Mouse (Mus musculus): ENCODE measurements around the gene Irf2bp2.

Gene Irf2bp2

DNA sequence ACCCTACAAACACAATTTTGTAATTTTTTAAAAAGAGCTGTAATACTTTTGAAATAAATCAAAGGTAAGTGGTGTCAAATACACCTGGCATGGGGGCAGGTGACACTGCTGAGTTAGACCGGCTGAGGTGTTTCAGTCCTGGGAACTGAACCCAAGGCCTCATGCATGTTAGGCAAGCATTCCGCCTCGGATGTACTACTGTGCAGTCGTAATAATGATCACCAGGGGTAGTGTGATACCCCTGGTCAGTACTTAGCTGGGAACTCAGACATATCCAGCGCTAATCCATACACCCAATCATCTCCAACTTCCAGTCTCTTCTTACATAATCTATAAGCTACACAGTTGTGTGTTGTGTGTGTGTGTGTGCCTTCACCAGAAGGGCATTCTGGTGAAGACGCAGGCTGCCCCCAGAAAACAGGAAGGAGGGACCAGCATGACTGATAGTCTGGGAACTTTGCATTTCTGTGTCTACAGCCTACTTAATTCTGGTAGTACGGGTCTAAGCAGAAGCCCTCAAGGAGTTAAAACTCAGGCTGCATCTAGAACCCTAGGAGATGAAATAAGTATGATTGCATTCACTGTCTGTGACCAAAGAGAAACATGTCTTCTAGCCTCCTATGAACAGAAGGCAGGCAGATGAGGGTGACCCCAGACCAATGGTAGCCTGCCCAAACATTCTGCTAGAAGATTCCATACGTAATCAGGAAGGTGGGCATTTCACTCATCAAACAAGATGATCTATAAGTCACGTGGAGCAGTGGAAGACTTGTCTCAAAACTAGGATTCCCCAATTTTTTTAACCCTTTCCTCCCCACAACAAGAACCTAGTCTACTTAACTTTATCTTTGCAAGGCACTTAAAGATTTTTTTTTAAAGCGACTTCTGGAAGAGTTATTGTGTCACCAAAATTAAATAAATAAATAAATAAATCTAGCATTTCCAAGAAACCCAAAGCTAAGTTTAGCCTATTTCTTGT is 6.9 kb downstream of the Irf2bp2 start:
- no peak for DNase-seq (ENCODE audit: low spot score)

DNA sequence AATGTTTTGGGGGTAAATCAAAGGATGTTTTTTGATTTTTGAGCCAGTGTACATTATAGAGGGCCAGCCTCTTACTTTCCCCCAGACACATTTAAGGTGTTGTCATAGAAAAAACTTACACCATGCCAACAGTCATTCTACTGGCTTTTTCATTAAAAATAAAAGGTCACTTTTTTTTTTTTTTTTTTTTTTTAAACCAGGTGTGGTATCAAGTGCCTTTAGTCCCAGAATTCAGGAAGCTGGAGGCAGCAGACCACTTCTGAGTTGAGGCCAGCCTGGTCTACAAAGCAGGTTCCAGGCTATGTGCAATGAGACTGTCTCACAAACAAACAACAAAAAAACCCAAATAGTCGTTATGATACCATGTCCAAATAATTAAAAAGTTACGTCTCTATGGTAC is 7.7 kb downstream of the Irf2bp2 start:
- DNase-seq (ENCODE audit: low spot score) = no peak

DNA sequence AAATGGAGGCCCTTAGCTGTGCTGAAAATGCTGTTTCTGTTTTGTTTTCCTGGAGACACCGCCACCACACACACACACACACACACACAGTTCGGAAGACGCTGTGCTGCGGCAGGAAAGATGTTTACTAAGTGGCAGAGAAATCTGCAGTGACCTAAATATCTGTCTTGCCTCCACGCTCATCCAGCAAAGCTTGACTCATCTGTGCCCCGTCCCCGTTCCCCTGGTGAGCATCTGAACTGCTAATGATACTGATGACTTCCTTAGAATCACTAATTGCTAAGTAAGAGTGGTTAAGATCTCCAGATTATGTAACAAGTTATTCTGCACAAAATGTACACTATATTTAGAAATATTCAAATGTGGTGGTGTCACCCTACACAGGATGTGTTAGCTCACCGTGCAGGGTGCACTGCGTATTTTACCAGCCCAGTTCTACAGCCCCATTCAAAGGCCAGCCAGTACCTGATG is 8.2 kb downstream of the Irf2bp2 start:
- no peak for DNase-seq (ENCODE audit: low spot score)

DNA sequence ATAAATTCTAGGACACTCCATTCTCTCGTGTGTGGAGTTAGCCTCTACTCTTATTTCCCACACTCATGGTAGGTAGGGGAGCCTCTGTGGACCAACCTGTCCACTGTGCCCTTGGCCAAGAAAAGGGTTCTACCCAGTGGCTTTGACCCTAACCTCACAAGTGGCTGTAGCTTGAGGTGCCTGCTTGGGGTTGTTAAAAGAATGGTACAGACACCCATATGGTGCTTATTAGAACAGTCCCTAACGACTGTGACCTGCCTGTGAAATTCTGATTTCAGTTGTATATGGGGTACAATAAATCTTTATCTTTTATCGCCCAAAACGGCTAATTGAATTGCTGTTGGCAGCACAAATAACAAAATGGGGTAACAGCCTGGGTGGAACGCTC is 8.9 kb downstream of the Irf2bp2 start:
- DNase-seq (ENCODE audit: low spot score) = no peak

DNA sequence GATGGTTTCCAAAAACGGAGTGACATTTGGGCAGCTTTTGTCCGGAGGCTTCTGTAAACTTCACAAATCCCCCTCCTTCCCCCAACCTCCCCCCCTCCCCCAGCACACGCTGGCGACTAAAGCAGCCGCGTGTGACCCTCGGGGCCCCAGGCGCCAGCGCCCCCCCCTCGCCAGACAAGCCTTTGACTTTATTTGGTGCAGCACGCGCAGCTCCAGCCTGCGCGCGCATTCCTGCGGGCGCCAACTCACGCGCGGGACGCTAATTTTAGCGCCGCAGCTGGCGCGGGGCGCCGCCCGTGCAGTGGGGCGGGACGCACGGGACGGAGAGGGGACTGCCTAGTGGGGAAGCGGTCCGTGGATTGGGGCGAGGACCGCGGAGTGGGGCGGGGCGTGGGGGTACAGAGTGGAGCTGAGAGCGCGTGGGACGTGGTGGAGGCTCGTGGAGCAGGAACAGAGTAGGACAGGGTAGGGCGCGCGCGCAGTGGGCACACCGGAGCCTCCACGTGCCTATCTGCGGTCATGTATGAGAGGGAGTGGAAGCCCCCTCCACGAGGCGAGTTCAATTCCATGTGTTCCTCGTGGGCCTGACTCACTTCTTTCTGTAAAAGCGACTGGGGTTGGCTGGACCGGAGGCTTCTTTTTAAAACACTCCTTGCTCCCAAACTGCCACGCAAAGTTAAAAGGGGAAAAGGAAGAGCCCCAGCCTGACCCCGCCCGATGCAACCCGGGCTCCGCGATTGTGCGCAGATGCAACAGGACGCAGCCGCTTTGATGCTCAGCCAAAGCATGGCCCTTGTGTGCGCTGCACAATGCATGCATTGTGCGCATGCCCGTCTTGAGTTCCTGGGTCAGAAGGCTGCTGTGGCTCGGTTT is 9.6 kb downstream of the Irf2bp2 start:
- peak; percentile 55 for DNase-seq (ENCODE audit: low spot score)

DNA sequence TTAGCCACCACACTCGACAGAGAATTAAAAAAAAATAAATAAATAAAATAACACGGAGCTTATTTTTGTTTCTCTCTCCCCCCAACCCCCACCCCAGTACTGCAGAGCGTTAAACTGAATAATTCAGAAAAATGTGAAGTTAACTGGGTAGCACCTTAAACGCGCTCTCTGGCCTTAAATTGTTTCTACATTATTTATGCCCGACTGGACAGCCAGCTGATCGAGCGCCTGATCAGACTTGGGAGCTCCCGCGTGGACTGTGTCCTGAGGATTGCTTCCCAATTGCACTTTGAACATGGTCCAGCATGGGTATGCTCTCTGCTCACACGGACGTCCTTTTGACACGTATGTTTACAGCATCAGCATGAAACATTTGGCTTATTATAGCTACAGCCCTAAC is 10.3 kb downstream of the Irf2bp2 start:
- DNase-seq (ENCODE audit: low spot score) = no peak

DNA sequence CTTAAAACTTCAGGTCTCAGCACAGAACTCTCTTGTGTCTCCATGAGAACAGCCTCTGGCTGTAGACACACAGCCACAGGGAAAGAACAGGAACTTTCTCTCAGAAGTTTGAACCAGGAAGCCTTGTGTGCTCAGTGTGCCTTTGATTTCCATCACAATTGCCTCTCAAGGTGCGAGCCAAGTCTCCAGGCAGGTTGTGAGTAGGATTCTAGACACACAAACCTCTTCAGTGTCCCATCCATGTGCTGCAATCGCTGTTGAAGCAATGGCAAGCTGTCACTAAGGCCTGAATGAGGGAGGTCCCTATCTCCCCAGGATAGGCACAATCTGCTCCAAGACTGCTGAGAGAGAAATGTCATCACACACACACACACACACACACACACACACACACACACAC is 10.8 kb downstream of the Irf2bp2 start:
- DNase-seq (ENCODE audit: low spot score) = no peak

DNA sequence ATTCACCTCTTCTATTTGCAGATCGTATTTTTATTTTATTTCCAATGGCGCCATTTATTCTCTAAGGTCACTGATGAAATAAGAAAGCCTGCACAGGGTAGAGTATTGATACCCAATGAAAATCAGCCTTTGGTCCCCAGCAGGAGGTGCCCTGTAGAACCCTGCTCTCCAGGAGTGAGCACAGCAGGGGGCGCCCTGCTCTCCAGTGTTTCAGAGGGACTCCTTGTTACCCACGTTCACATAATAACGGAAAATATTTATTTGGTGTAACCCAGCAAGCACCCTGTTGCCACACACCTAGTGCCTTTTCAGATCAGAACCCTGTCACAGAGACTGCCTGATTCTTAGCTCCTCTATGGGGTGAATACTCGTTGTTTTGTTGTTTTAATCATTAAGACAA is 11.3 kb downstream of the Irf2bp2 start:
- peak; percentile 61 for DNase-seq (ENCODE audit: low spot score)

DNA sequence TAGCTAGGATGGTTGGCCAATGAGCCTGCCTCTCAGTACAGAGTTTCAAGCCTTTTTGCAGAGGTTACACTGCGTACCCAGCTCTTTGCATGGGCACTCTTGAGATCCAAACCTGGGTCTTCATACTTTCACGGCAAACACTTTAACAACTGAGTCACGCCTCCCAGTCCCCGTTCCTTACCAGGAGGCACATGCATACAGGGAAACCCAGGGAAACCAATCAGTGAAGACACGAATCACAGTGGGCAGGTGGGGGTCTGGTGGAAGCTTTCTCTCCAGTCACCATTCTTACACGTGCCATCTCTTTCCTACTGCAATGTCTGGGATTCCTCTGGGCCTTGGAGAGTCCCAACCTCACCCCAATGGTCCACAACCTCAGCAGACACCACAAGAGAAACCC is 12.1 kb downstream of the Irf2bp2 start:
- DNase-seq (ENCODE audit: low spot score) = no peak

DNA sequence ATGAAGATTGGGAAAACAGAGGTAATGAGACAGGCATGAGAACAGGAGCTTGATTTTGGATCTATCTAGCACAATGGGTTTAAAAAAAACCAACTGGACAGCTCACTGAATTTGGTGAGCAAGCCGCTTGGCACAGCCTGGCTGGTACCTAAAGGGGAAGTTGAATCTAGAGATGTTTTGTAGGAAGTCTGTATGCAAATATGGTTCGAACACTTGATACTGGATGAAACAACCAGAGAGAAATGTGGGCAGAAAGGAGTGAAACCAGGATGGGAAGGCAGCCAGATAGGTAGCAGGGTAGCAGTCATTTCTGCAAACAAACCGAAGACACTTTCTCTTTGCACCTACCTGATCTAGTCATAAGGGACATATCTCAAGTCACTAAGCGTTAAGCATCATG is 13.0 kb downstream of the Irf2bp2 start:
- DNase-seq (ENCODE audit: low spot score) = no peak

DNA sequence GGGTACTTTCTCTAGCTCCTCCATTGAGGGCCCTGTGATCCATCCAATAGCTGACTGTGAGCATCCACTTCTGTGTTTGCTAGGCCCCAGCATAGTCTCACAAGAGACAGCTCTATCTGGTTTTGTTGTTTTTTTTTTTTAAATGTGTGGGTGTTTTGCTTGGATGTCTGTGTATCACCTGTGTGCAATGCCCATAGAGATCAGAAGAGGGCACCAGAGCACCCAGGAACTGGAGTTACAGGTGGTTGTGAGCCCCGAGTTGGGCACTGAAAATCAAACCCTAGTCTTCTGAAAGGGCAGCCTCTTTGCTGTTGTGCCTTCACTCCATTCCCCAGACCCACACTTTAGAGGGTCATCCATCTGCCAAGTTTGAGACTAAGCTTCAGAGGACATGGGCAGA is 13.7 kb downstream of the Irf2bp2 start:
- DNase-seq (ENCODE audit: low spot score) = no peak

DNA sequence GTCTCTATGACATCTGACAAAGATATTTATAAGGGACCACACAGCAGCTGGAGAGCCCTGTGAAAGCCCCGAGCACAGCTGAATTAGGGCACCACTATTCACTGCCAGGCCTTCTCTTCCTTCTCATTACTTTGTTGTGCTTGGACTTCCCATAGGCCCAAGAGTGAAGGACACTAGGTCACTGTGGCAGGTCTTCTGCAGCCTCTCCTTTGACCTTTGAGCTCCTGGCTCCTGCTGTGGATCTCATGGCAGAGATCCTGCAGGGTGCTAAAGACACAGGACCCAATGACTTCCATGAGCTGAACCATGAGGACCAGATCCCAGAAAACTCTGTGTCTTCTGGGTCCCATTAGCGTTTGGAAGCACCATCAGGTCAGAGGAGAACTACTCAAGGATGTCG is 15.1 kb downstream of the Irf2bp2 start:
- no peak for DNase-seq (ENCODE audit: low spot score)

DNA sequence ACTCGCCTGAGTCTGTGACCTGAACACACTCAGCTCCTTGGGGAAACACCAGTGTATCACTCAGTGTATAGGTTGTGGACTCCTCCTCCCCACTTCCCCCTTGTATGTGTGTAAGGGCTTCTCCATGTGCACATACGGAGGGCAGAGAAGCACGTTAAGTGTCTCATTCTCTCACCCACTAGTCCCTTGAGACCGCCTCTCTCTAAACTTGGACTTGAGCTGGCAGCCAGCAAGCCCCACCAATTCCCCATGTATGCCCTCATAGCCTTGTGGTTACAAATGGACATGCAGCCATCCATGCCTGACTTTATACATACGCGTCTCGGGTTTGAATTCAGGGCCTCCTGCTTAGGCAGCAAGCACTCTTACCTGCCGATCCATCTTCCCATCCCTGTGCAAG is 16.9 kb downstream of the Irf2bp2 start:
- DNase-seq (ENCODE audit: low spot score) = no peak

DNA sequence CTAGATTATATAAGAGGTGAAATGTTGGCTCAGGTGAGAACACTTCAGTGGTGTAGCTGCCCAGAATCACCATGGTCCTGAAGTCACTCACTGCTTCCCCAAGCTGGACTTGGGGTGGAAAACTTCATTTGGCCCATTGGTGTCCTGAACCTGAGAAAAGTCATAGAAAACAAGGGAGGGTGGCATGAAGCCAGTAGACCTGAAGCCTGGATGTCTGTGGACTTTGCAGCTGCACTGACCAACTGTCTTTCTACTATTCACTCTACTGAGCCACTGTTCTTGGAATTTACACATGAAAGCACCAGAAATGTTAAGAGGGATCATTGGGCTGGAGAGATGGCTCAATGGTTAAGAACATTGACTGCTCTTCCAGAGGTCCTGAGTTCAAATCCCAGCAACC is 17.7 kb downstream of the Irf2bp2 start:
- DNase-seq (ENCODE audit: low spot score) = no peak

DNA sequence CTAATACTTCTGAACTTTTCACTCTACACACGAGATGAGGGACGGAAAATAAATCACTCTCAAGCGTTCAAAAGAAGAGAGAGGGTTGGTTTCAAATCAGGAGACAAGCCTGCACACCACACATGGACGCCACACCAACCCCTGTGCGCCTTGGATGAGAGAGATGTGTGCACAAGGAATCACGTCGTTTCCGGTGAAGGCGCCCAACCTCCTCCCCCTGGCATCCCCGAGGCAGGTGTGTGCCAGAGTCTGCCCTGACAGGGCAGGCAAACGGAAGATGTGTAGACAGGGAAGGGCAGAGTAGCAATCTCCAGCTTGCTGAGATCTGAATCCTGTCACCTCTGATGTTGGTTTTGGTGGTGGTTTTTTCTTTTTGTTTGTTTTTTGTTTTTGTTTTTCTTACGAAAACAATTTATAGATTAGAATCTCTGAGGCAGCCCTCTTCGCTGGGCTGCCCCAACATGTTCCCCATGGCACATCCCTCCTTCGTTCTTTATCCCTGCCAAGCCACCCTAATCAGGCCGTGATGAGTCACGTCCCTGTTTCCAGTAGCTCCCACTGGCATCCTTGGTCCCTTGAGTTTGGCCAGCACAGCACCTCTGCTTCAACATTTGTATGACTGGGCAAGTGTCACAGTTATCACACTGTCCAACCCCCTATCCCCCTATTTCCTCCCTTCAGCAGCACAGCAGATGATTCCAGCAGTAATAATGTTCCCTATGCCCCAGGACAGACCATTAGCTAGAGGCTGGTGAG is 18.7 kb downstream of the Irf2bp2 start:
- DNase-seq (ENCODE audit: low spot score) = no peak

DNA sequence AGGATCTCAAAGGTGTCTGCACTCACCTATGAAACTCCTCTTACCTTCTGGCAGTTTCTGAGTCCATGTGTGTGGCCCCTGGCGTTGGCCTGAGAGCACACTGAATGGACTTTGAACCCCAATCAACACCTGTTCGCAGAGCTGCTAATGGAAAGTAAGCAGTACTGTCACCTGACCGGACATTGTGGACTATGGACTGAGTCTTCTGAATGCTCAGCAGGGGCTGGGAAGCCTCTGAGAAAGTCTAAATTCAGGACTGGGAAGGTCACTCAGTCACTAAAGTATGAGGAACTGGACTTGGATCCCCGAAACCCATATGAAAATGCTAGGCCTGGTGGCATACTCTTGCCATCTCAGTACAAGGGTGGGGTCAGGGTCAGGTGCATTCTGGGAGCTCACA is 19.9 kb downstream of the Irf2bp2 start:
- DNase-seq (ENCODE audit: low spot score) = no peak

DNA sequence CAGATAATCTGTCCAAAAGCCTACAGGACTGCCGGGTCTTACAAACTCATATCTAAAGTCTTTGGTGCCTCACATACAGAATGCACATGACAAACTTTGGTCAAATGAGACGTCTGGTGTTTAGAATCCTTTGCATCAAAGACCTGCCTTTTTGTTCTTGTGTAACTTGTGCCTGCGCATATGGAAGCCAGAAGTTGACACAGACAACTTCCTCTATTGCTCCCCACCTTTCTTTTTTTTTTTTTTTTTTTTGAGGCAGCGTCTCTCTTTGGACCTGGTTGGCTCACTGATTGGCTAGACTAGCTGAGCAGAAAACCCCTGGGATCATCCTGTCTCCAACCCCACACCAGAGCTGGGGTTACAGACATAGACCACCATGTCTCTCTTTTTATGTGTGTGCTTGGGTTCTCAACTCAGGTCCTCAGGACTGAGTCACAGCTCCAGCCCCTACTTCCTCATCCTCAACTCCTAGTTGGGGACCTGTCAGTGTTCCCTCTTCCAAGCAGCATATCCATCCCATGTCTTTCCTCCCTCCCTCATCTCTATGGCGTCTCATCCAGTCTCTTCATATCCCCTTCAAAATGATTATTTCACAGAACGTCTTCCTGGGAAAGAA is 20.6 kb downstream of the Irf2bp2 start:
- DNase-seq (ENCODE audit: low spot score) = no peak

DNA sequence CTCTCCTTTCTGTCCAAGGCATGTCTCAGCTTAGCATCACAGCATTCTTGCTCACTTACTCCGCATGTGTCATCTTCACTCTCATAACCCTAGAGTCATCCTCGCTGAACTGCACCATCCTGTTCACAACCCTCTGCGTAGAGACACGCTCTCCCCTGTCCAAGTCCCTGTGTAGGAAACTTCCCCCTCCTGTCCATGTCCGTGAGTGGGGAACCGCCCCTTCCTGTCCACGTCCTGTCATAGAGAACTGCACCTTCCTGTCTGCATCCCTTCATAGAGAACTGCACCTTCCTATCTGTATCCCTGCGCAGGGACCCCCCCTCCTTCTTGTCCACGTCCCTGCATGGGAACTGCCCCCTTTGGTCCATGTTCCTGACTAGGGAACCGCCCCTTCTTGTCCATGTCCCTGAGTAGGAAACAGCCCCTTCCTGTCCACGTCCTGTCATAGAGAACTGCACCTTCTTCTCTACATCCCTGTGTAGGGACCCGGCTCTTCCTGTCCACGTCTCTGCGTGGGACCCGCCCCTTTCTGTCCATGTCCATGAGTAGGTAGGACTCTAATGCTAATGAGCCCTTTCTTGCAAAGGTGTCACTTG is 22.6 kb downstream of the Irf2bp2 start:
- no peak for DNase-seq (ENCODE audit: low spot score)

DNA sequence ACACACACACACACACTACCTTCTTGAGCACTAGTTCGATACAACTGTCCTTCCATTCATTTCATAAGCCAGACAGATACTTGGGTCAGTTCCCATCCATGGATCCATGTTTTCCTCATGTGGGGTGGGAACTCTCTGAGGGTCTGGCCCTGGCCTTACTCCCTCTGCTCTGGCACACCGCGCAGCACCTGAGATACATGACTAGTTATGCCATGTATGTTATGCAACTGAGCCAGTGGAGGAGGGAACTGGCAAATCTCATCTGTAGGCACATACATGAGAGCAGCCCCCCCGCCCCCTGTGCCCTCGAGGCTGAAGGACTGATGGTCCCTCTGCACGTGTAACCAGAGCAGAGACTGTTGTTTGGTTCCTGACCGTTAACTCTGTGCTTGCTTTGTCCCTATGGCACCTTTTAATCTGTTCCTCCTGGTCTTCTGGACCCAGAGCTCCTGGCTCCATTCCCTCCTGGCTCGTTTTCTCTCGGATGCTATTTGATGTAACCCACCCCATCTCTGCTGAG is 23.2 kb downstream of the Irf2bp2 start:
- no peak for DNase-seq (ENCODE audit: low spot score)

DNA sequence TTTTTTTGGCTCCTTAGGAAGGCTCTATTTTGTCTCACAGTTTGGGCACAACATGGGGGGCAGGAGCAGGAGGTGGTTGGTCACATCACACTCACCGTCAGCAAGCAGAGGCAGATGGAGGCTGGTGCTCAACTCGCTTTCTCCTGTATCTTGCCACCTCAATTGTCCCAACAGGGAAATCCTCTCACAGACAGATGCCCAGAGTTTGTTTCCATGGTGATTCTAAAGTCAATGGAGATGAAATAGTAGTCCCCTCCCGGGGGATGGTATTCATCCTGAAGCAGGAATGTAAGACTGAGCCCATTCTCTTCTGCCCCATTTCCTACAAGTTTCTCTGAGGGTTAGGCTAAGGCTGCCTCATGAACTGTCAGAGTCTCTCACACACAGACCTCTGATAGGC is 23.7 kb downstream of the Irf2bp2 start:
- DNase-seq (ENCODE audit: low spot score) = no peak

DNA sequence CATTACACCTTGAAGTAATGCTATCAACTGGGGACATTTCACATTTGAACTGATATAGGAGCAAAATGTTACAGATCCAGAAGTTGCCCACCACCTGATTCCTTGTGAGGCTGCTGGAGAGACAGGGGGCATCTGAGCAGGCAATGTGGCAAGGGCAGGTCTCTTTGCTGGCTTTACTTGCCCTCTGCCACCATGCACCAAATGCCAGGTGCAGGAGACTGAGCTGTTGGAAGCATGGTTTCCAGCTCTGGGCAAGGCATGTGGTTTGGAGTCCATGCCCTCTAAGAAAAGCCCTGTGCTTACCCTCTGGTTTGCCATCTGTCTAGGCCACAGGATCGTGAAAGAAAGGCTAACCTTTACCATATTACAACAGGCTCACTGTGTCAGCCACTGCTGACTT is 24.1 kb downstream of the Irf2bp2 start:
- DNase-seq (ENCODE audit: low spot score) = no peak

All from urinary bladder, postnatal 25 days (tissue).